Mouse (Mus musculus) ovary, postnatal 10 days (tissue): Measurements from ENCODE around the gene Olfr1513.
"Not testable (repeated sequence)": the region's sequence is repeated elsewhere in the genome, so short reads cannot be mapped to it uniquely, and the experiment has no call there.

Experiments
- DNase-seq: peaks from one replicate; pipeline ENCODE4 v3.0.0; 2022; ENCODE audit warnings: low spot score

Gene Olfr1513

DNA sequence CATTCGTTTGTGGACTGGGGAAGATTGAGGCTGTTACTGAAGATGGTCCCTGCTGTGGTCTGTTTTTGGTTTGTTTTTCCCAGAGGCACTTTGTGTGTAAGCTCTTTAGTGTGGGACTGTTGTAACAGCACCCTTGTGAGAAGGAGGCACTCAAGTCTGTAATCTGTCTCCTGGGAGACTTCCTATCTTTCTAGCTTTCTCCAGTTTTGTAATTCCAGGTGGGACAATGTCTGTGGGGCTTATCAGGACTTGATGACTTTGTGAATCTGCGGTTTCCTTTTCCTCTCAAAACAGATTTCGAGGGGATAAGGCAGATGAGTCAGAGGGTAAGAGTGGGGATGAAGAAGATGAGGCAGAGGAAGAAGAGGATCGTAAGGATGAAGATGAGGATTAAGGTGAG lies at the start of gene Olfr1513:
Gene Olfr1513, minus strand, starts transcription at position 101 of the 400 bp plus-strand sequence.
- DNase-seq = no peak

DNA sequence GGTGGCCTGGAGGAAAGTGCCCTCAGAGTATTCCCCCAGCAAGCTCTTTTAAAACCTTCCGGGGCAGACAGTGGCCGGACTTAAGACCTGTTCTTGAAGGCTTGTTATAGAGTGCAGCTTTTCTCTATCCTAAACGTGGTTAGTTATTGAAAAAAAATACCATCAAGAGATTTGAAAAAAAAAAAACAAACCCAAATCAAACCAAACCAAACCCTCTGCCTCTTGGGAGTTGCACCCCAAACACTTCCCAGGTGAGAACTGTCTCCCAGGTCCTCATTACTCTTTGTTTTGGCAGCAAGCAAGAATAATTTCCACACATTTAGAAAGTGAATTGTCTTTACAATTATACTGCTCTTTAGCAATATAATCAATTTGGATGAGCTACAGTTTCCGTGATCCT lies 41.1 kb upstream of the Olfr1513 start, which contains the start of gene Olfr1511:
Gene Olfr1511, minus strand, starts transcription at position 101 of the 400 bp plus-strand sequence.
- no peak for DNase-seq

DNA sequence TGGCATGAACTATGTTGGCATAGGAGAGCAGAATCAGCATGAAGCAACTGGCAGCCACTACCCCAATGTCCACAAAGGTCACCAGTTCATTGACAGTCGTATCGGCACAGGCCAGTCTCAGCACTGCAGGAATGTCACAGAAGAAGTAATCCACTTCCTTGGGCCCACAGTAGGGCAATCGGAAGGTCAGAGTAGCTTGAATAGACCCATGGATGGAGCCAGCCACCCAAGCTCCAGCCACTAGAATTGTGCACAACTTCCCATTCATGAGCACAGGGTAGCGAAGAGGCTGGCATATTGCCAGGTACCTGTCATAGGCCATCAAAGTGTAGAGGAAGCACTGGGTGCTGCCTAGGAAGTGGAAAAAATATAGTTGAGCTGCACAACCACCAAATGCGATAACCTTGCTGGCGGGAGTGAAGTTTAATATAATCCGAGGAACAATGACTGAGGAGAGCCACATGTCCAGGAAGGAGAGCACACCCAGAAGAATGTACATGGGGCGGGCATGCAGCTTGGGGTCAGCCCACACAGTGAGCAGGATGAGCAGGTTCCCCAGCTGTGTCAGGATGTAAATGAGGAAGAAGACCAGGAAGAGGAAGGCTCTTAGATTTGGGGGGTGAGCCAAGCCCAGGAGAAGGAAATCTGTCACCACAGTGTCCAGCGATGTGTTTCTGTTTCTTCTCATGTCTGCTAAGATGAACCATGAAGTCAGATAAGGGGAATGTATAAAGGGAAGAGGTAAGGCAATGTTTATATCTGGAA lies 34.1 kb upstream of the Olfr1513 start:
- not testable (repeated sequence) for DNase-seq

DNA sequence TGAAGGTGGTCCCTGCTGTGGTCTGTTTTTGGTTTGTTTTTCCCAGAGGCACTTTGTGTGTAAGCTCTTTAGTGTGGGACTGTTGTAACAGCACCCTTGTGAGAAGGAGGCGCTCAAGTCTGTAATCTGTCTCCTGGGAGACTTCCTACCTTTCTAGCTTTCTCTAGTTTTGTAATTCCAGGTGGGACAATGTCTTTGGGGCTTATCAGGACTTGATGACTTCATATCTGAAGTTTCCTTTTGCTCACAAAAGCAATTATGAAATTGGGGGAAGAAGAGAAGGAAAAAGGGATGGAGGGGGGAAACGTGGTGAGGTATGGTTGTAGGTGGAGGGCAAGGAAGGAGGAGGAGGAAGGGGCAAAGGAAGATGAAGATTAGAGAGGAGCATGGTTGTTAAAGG lies 22.9 kb upstream of the Olfr1513 start, which contains the start of gene Olfr1512:
Gene Olfr1512, minus strand, starts transcription at position 101 of the 400 bp plus-strand sequence.
- DNase-seq = no peak

DNA sequence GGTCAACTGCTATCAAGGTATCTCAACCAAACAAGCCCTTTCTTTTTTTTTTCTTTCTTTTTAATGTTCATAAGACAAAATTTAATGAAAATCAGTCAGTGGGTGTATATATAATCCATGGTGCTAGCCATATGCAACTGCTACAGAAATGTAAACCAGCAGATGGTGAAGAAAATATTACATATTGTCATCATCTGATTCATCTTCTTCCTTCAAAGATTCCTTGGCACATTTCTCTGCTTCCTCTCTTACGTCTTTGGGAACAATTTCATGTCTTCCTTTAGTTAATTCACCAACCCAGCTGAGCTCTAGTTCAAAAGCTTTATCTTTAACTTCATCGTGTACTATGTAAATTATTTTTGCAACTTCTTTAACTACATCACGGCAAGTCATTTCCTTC lies 12.5 kb upstream of the Olfr1513 start:
- DNase-seq = no peak

DNA sequence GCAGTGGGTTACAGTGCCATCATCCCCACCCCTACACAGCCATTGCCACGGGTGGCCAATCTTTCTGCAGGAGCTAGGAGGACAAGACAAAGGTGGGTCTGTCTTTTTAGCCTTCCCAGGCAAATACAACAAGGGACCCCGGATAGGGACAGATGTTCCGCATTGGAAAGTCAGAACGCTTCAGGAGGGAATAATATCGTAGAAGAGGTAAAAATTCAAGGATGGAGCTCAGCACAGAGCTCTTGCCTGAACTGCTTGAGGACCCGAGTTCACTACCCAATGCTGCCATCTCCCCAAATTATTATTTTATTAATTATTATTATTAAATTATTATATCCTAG lies 16.7 kb downstream of the Olfr1513 start:
- DNase-seq = no peak

DNA sequence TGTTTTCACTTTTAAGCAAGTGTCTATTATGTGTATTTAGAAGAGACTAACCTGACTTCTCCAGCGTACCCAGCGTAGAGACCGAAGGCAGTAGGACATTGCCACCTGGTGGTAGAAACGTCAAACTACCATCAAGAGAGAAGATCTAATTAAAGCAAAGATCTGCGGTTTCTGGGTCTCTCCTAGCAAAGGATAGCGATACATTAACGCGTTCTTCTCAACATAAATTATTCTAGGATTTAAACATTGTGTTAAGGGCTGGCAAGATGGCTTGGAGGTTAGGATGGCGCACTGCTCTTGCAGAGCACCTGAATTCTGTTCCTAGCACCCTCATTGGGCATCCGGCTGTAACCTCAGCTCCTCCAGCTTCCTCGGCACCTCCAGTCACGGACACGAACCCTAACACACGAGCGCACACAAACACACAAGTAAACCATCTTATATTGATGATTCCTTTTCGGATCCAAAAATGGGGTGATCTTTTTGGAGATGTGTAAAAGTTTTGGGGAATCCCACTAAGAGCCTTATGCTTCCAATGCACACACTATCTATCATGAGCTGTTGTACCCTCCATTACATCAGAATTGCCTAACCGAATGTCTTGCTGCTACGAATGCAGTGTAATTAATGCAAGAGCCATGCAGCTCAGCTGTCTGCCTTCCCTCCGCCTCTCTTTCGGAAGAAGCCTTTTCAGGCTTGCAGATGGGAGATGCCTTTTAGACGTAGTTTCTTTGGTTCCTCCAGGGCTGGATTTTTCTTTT lies 17.3 kb downstream of the Olfr1513 start:
- no peak for DNase-seq

DNA sequence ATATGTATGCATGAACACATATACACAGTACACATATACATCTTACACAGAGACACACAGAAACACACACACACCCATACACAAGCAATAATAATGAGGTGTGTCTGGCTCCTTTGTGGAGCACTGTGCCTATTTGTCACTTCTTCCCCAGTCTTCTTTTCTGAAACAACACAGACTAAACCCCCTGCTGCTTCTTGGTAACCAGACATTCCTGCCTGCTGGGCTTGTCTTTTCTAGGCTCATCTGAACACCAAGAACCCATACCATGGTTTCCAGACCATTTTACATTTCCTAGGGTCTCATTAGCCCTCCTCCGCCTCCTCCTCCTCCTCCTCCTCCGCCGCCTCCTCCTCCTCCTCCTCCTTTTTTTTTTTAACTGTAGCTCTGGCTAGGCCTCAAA lies 24.0 kb downstream of the Olfr1513 start:
- DNase-seq = no peak

DNA sequence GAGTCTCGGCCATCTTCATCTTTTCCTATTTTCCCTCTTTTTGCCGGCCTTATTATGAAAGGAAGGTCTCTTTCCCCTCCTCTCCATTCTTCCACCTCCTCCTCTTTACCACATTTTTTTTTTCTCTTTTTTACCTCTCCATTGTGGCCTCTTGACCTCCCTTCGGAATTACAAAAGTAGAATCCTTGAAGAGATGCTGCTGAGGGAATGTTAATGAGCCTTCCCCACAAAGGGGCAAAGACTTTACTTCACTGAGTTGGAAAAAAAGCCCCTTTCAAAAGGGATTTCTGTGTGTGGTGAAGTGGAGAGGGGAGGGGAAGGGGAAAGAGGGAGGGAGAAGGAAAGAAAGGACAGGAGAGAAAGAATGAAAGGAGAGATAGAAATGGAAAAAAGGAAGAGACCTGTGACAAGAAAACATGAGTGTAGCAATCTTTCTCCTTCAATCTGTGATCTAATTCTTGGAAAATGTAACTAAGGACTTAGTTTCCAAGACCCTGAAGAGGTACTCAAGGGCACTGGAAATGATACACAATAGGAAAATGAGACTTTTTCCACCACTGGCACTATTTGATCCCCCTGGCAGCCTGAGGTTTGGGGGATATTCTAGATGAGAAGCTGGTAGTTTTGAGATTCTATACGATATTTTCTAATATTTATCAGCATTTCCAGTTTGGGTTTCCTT lies 25.0 kb downstream of the Olfr1513 start:
- no peak for DNase-seq

DNA sequence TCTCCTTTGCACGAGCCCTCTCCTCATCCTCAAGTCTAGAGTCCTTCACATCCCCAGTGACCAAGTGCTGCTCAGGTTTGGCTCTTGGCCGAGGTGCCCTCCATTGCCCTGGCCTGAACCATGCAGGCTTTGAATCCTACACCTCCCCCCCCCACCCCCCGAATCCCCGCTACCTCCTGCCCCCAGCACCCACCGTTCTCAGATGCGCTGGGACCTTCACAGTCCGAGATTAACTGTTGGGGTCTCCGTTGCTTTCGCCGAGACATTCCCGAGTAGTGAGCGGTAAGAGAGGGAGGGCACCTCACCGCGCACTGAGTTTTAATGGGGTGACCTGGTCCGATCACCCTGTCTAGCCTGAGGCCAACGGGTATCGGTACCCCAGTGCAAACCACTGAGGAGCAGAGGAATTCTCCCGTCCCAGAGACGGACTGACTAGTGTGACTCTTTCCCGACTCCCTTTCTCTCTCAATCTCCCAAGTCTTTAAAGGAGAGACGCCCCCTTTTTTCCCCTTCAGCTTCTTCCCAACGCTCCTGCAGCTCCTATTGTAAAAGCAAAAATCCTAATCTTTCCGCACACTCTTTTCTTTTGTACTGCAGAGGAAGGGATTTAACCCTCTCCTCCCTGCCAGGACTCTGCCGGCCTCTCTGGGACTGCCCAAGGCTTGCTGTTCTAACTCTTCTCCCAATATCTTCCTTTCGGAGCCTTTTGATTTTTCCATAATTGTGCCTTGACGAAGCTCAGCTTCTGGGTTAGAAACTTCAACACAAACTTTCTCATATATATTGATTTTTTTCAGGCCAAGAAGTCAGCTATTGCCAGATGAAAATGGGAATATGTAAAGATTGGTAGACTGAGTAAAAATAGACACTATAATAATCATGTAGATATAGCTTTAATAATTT lies 28.0 kb downstream of the Olfr1513 start, which contains the start of gene Sall2:
Gene Sall2, minus strand, starts transcription at position 853 of the 903 bp plus-strand sequence.
- DNase-seq = no peak

DNA sequence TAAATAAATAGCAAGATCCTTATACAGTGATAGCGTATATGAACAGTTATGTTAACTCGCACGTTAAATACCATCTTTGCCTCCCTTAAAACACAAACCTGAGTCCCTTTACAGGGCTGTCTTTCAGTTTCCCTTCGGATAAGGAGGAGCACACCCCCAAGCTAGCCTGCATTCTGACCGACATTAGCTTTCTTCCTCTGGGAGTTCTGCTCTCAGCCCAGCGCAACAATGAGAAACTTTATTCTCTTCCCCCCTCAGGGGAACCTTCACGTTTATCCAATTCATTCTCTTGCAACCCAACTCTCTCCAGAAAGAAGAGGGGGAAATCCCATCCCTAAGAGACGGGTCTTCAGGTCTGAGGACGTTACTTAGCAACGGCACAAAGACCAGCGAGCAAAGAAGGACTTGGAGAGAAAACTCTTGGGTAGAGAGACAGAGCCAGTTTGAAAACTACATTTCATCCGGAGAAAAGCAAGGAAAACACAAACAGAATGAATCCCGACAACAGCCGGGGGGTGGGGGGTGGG lies 28.8 kb downstream of the Olfr1513 start:
- no peak for DNase-seq

DNA sequence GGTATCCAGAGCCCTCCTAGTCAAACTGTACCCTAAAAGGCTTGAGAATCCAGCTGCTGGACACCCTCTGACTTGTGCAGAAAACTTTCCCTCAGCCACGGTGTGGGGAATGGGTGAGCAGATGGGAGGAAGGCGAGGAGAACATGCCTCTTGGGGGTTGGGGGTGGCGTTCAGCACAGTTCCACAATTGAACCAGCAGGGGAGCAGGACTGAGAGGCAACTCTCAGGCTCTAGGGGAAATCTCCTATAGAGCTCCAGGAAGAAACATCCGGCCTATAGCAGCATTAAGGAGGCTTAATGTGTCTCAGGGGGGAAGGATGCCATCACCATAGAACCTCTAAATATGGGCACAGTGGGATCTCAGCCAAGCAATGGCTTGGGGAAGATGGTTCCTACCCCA lies 30.3 kb downstream of the Olfr1513 start:
- no peak for DNase-seq

DNA sequence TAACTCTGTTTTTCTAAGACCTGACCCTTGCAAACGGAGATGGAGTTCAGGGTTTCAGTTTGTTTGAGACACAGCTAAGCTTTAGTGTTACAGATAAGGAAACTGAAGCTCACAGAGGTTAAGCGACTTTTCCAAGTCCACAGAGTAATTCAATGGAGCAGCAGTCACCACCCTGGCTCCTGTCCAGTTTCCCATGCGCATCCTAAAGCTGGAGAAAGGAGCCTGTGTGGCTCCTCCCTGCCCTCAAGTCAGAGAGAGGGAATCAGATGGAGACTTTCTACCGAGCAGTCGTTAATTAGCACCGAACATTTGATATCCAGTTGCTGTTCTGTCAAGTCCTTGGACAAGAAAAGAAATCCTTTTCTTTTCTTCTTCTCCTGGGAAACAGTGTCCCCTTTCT lies 36.8 kb downstream of the Olfr1513 start:
- DNase-seq = no peak

DNA sequence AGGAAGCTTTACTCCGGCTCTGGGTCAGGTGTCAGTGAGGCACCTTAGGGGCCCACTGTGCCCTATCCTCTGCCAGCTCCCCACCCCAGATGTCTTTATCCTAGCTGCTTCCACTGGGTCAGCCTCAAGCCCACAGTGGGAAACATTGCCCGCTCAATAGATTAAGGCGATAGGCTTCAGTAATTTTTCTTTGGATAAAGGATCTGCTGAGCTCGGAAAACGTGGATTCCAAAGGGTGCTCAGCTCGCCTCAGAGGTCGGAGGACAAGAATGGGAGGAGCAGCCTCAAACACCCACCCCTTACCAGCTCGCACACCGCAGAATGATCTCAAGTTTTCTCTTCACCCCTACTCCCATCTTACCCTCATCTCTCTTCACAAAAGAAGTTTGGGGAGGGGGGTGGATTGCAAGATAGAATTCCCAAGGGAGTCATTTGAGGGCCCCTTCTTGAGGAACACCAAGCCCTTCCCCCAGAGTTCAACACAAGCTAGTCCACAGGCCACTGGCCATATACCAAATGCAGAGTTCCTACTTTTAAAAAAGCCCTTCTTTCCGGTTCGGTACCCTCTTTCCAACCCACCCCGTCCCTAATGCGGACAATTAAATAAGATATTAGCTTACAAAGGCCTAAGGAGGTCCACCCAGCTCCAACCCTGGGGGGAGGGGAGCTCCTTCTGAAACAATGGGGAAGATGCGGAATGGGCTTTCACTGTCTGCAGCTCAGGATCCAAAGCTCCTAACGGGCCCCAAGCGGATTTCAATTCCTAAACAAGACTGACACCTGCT lies 39.6 kb downstream of the Olfr1513 start:
- DNase-seq = no peak

DNA sequence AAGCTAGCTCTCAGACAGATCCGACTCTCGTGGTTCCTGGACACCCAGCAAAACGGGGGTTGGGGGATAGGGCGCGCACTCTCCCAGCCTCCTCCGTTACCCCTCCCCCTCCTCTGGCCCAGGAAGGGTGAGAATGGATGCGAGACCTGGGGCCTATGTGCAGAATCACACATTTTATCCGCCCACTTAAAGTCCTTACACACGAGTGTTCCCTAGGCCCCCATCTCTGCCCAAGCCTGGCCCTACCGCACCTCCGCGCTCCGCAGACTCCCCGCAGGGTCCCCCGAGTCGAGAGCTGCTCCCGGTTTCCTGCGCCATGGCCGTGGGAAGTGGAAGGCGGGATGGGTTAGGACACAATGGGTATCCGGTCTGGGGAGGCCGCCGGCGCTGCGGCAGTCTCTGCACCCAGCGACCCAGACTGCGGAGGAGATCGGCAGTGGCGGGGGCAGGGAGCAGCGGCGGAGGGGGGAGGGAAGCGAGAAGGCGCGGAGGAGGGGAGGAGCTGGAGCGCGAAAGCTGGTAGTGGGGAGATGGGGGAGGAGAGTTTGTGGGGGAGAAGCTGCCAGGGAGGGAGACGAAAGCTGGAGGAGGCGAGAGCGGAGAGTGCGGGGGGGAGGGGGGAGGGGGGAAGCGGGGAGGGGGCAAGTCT lies 40.3 kb downstream of the Olfr1513 start:
- DNase-seq = peak; percentile 55

DNA sequence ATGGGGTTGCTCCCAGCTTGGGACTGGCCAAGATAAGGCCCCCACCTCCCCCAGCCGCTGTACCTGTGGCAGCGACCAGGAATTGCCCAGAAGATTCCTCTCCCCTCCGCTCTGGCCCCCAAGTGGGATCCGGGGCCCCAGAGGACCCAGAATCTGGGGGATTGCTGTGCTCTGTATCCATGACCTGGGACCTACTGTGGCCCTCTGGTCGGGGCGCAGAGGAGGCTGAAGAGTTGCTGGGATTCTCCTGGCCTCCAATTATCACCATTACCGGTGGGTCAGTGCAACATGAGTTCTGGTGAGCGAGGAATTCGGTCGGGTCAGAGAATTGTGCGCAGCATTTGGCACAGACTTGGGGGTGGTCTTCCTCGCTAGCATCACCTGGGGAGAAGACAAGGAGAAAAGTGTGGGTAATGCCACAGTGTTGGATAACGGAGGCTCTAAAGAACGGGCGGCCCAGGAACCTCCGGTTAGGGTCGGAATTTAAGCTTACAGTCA lies 40.9 kb downstream of the Olfr1513 start:
- no peak for DNase-seq

DNA sequence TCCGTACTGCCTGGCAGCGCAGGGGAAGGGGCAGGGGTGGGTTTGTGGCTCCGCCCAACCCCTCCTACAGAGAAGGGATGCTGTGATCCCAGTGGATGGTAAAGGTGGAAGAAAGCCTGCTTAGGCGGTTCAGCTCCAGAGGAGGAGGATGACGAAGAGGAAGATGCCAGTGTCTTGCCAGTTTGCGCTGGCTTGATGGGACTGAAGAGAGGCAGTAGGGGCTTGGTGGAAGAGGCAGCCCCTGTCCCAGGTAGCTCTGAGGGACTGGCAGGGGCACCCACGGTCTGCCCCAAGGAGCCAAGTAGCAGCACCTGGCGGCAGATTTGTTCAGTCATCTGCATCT lies 41.4 kb downstream of the Olfr1513 start:
- DNase-seq = no peak

DNA sequence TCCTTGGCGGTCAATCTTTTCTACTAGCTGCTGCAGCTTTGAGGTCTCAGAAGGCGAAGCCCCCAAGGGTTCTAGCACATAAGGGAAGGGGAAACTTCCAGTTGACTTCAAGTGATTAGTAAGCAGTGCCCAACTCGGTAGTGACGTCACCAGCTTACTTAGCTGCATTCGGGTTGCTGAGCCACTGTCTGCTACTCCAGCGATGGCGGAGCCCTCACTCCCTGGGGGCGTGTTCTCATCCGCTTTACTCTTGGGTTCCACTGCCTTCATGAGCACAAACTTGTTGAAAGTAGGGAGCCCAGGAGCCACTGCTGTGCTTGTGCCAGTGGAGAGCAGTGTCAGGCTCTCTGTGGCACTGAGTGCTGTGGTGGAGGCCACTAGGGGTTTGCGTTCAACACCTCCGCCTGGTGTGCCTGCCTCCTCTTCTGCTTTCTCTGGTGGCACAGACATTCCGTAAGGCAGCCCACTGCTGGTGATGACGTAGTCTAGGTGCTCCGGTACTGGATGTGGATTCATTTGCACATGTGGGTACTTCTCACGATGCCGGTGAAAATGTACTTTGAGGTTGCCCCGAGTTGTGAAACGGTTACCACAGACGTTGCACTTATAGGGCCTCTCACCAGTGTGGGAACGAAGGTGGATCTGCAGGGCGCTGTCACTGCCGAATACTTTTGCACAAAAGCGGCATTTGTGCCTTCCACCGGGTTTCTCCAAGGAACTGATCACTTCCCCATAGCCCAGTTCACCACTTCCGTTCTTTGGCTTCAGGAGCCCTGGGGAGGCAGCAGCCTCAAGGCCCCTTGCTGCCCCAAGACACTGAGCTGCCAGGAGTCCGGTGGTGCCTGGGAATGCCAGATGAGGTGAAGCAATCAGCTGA lies 42.0 kb downstream of the Olfr1513 start:
- no peak for DNase-seq

DNA sequence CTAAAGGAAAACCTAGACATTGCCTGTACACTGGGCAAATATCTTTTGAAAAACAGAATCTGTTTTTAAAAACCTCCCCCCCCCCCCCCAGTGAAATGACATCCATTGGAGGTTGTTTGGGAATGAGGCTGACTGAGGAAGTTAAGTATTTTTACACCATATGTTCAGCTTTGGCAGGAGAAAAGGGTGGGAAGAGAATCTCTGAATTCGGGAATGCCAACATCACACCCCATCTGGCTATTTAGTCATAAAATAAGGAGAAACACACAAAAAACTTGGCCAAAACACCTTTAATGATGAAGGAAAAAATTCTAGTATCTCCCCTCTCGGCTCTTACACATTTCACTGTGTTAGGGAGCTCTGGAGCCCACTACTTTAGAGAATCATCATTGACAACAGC lies 45.3 kb downstream of the Olfr1513 start:
- no peak for DNase-seq
